Mouse (Mus musculus) left cerebral cortex, adult 8-10 months (tissue): ENCODE results near the gene Stard3. TPM values are rescaled to one million over a fixed set of nuclear protein-coding genes. Genes with fewer than 3 reads are reported as not detected.

Experiments
- DNase-seq, 2 experiments: peaks; one replicate each; pipeline ENCODE4 v3.0.0; 2022; ENCODE audit warnings: low spot score in 2 of 2
- total RNA-seq, 4 experiments: library from RNA; stranded (reverse); gene quantifications; 2 replicates each; pipeline ENCODE4 v1.2.4; 2022

Stard3 gene
- total RNA-seq, 4 experiments from 2014 or later: 35.7 to 40.8 (median 38.3) TPM

DNA sequence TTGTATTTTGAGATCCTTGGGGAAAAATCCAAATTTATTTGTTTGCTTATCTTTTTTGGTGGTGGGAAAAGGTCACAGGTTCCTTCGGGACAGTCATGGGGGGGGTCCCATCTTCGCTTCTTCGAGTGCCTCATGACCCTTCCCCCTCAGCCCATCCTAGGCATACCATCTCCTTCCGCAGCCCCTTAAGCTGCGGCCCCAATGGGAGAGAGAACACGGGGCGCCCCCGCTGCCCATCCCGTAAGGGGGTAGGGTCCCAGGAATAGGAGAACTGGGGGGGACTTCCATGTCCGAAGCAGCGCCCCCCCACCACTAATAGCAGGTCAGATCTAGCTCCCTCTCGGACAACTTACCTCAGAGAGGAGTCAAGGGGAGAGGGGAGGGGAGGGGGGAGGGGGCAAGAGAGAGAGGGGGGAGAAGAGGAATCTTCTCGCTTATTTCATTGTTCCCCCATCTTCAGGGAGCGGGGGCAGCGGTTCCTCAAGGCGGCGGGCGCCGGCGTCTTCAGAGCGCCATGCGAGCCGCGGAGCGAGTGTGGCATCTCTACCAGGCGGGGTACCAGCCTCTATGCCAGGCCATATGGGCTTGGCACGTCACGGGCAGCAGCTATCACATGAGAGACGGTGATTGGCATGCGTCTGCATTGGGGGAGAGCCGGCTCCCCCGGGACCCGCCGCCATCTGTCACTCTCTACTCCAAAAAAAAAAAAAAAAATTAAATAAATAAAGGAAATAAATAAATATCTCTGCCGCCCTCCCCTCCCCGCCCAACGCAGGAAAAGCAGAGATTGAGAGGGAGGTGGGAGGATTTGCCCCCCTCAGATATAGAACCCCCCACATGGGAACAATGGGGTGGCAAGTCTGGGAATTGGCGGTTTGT, 28.8 kb upstream of the Stard3 start, which contains the start of gene Neurod2:
Gene Neurod2 (minus strand): TSS at position 568 of the 879 bp plus-strand sequence.
- peak in 1 of 2 experiments; percentile 81 for DNase-seq

DNA sequence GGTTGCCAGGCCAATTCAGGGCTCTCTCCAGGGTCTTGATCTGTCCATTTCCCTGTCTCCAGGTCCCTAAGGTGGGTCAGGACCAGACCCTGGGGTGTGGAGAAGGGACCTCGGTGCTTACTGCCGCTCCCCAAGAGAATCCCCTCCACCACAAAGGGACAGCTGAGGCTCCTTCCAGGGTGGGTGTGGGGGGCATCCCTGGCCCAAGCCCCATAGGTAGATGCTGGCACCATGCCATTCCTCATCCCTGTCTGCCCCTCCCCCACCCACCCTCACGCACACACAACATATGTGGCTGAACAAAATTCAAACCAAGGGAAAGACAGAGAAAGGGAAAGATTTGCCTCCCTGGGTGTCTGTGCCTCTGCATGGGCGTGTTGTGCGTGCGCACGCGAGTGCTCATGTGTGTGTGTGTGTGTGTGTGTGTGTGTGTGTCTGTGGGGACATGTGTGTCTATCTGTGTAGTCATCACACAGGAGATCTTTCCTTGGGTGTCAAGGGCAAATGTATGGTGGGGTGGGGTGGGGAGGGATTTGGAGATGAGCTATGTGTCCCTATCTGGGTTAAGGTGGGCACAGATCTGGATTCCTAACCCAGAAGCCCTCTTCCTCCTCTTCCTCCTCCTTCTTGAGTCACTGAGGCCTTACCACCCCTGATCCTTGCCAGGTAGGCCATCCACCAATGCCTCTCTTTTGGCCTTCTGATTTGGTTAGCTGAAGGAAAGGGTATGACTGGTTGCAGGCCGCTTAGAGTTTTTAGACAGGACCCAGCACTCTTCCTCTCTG, 28.0 kb upstream of the Stard3 start:
- DNase-seq: no peak

DNA sequence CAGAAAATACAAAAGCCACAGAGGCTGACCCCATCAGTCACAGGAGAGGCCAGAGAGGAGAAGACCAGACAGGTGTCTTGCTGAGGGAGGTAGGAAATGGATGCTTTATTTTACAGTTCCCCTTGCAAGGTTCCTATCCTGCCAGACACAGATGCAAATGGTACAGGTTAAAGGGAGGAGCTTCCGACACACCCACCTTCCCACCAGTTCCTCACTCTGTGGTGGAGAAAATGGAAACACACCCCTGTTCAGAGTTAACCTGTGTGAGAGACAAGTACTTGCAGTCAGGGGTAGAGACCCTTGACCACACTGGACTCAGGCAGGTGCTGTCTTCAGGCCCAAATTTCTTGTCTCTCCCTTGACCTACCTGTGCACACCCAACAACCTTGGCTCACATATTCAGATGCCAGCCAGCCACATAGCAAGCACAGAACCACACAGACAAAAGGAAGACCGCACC, 27.4 kb upstream of the Stard3 start:
- DNase-seq: no peak

DNA sequence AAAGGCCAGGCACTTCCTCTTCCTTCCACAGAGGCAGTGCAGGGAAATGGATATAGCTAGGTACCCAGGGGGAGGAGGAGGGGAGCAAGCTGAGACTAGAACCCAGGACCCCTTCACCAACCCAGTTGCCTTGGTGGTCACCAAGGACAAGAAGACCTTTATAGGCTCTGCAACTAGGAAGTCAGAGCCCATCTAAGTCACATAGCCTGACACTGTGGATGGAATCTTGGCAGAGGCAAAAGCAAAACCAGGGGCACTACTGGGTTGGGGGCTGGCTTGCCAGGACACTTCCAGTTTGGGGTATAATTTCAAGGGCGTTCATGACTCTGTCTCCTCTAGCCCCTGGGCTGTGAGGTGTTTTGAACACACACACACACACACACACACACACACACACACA, 26.8 kb upstream of the Stard3 start:
- DNase-seq: no peak

DNA sequence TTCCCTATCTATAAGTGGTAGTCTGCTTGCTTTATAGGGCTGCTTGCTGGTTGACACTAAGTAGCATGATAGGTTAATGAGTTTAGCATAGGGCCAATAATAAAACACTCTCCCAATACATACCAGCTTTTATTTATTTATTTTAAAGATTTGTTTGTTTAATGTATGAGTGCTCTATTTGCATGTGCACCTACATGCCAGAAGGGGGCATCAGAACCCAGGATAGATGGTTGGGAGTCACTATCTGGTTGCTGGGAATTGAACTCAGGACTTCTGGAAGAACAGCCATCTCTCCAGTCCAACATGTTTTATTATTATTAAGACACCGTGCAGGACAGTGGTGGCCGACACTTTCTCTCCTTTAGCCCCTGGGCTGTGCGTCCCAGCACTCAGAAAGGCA, 26.0 kb upstream of the Stard3 start:
- no peak for DNase-seq

DNA sequence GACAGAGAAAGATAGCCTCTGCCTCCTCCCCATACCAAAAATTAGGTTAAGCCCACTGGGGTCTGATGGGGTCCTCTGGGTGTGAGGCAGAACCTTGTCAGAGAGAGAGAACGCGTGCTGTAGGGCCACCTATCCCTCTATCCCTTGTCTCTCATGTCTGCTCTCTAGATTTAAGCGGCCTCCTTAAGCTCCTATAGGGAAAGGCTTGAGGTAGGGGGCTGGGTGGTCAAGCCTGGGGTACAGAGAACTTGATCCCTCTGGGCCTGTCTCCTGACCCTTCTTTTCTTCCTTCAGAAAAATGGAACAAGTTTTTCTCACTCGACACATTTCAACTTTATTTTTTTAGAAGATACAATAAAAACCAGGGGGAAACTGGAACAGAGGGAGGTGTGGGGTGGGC, 25.3 kb upstream of the Stard3 start:
- no peak for DNase-seq

DNA sequence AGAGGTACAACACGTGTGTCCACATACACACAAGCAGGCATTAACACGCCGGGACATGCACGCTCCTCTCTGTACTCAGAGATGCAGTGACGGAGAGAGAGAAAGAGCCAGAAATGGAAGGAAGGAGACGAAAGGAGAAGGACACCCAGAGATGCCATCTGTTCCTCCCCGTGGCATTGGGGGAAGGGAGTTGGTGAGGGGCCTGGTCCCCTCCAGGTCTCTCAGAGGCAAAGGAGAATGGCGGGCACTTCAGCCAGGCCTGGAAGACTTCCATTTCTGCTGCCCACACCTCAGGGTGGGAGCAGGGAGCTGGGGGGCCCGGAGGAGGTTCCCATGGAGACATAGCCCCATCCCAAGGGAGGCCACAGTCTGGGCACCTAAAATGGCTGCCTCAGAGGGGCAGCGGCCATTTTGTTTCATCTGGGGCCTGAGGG, 24.9 kb upstream of the Stard3 start:
- DNase-seq: no peak

DNA sequence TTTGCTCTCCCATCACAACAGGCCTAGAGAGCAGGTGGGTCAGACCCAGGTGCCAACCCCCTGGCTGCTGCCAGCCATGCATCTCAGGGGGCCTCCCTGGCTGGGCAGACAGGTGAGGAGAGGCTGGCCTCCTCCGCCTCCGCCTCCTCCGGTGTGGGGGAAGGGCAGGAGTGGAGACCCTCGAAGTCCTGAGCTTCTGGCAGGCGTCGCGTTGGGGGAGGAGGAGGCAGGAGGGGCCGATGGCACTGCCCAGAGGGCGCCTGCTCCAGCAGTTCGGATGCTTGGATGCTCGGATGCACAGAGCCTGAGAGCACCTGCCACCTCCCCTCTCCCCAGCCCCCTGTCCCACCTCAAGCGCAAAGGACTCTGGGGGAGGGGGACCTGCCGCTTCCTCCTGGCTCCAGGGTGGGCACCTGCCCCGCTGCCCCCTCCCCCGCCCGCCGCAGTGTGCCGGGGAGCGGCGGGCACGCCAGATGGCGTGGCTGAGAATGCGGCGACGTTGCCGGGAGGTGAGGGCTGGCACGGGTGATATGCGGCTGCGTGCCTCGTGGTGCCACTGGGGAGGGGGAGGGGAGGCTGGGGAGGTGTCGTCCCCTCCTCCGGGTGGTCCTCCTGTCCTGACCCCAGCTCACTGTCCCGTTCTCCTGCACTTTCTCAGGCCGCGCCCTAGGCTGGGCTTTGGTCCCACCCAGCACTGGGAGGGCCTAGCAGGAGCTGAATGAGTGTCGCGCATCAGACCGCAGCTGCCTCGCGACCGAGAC, 24.0 kb upstream of the Stard3 start:
- no peak for DNase-seq

DNA sequence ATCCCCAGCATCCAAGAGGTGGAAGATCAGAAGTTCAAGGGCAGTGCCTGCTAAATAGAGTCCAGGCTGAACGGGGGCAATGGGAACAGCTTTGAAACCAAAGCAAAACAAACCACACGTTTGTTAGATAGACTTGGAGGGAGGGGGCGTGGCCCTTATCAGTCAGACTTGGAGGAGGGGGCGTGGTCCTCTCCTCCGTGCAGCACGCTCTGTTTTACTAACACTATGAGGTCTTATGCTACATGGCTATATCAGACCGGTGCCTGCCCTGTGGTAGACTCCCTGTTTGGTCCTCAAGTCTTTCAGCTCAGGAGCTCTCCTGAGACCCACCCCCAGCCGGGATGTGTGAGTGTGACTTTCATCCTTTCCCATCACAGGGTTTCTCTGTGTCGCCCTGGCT, 22.9 kb upstream of the Stard3 start:
- no peak for DNase-seq

DNA sequence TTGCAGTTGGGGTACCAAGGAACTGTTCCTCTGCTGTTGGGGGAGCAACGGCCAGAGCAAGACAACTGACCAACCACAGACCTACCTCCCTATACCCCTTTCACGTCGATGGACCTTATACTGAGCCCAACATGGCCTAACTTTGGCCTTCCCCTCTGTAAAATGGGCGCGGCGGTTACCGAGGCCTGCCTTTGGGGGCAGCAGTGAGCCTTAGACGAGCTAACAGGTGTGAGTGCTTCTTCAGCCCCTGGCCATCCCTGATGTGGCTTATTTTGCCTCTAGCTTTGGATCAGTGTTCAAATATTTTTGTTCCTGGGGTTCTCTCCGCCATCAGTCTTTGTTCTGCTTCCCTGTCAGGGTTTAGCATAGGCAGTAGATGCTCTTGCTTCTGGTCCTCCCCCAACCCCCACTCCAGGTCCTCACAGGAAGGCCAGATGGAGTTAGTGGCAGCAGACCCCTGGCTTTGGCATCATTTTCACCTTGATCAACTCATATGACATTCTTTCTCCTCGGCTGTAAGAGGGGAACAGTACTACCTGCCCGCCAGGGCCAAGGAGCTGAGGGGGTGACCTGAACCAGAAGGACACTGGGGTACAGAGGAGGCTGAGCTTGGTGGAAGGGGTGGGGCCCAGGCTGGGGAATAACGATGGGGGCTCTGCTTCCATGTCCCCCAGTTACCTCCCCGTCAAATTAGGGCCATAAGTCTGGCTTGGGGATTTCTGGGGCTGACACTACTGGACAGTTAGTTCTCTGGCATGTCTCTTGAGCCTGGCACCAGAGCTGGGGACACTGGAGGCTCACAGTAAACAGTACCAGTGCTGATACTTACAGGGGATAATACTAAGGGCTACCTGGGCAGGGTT, 21.7 kb upstream of the Stard3 start:
- no peak for DNase-seq

DNA sequence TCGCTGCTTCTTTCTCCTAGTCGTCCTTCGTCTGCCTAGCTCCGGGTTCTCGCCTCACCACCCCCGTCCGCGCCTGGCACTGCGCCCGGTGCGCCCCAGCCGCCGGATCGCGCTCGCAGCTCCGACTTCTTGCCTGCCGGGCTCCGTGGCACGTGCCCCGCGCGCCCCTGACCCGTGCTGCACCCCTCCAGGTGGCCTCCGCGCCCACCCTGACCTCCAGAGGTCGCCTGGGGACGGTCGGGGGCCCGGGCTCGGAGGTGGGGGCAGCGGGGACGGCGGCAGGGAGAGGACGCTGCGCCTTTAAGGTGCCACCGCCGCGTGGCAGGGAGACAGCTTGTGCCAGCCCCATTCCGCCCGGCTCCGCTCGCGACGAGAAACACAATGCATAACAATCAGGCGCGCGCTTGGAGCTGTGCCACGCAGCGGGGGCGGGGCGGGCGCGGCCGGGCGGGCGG, 19.6 kb upstream of the Stard3 start:
- peak; percentile 81 to 86 for DNase-seq

DNA sequence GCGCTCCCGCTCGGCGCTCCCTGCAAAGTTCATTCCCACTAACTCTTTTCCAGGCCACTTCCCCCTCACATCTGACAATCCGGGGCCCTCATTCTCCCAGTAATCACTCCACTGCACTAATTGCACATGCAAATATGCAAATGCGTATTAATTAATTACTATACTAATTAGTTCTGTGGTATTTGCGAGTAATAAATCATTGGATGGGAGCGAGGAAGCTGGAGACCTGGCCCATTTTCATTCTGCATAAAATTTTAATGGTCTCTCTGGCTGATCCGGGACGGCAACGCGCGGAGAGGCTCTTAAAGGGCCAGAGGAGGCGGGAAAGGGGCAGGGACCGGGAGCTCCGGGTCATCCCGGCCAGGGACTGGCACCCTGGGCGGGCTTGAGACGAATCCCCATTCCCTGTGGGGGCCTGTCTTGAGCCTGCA, 19.1 kb upstream of the Stard3 start:
- DNase-seq: no peak

DNA sequence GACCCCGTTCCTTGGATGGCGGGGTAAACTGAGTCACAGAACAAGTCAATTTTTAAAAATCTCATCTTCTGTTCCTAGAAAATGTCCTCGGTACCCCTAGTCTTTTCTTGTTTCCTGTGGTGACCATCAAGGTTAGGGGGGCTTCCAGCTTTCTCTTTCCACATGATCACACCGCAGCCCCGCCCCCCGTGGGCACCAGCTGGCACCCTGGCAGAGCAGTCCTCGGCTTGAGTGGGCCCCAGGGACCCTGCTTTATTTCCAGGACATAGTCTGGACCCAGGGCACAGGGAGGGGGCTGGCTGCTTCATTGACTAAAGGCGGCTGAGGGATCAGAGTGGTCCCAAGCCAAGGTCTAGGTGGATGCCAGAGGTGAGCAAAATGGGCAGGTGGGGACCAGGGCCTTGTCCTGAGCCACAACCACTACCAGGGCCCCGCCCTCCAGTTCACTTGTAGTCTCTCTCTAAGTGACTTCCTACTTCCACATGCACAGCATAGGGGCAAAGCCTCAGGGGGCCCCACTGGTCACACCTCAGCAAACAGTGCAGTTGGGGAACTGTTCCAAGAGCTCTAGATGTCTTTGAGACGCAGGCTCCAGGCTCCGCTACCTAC, 18.4 kb upstream of the Stard3 start:
- no peak for DNase-seq

DNA sequence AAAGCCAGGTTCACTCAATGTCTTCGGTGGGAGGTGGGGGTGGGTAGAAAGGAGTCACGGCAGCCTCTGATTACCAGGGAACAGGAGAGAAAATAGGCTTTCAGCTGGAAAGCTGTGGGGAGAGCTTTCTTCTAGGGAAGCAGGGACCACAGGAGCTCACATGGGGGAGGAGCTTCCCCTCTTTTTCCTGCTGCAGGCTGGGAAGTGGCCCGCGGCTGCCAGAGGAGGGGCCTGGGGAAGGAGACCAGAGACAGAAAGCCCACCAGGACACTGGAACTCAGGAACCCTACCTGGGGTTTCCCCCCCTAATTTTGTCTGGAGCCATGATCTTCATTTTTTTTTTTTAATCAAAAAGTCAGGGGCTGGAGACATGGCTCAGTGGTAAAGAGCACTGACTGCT, 17.6 kb upstream of the Stard3 start:
- no peak for DNase-seq

DNA sequence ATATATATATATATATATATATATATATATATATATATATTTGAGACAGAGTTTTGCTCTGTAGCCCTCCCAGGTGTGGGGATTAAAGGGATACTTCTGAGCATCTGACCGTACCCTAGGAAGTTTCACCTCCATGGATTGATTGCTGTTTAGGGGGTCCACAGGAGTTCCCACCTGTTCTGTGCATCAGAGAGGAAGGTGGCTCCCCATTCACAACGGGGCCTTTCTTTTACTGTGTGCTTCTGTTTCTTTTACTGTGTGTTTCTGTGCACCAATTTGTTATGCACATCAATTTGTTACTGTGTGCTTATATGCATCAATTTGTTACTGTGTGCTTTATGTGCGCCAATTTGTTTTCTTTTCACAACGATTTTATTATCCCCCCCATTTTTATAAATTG, 17.0 kb upstream of the Stard3 start:
- DNase-seq: no peak

DNA sequence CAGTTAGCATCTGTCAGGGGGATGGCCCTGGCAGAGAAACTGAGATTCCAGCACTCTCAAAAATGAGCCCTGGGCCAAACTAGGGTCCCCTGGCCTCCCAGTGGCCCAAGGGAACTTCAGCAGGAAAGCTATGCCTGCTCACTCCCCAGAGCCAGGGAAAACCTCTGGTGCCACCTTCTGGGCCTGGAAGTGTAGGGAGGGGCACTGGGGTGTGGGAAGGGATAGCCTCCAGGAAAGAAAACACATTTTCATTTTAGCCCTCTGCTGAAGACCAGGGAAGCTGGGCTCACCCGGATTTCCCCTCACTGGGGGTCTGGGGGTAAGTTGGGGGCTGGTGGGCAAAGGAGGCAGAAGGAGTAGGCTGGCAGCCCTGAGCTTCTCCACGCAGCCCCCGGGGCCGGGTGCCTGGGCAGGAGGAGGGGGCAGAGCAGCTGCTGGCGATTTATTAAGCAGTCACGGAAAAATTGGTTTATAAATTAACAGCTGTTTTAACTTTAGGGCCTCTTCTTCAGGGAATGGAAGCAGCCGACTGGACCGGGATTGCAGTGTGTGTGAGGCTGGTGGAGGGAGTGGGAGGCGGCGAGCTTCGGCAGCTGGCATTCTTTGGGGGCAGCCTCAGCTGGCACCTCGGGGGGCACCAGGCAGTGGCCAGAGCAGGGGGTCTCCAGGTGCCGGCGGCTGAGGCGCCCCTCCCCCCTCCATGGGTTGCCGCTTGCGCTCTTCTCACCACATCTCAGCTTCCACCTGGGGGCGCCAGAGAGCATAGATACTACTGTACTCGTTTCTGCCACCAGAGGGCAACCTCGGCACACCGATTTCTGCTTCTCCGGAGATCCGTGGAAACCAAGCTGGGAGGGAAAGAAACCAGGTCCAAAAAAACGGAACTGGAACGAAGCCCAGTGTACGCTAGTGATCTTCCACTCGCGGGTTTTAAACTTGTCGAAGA, 15.9 kb upstream of the Stard3 start:
- peak; percentile 84 to 99 for DNase-seq

DNA sequence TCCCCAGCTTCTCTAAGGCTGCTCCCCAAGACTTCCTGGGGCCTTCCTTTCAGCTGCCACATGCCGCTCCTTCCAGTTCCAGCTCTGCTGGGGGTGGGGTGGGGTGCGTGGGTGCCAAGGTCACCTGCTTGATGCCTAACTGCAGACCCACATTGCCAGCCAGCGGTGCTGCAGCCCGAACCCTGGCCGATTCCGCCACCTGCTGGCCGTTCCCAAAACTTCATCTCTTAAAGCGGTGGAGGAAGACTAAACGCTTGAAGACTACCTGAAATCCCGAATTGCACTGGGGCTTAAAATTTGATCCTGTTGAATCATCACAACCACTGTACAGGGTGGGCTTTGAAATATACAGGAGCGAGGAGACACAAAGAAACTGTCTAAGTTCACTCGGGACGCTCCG, 12.9 kb upstream of the Stard3 start:
- peak in 1 of 2 experiments; percentile 87 for DNase-seq

DNA sequence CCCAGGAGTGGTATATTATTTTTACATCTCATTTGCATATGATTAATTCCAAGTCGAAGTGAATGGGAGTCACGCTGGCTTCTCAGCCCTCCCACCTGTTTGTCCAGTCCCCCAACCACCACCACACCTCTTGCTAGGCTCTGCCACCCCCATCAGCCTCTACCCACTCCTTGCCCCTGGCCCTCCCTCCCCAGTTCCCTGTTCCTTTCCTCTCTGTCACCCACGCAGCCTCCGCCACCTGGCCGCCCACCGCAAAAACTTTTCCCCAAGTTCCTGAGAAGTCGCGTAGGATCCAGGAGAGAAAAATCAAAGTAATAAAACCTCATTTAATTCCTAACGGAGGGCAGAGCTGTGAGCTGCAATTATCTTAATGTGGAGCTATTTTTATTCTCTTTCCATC, 12.0 kb upstream of the Stard3 start:
- DNase-seq: no peak
